Mouse (Mus musculus) c-Kit-positive CD71-negative TER-119-negative erythroid progenitor cells, embryonic 14.5 days (primary cell): ENCODE measurements around the gene Arhgap10.
A peak's percentile ranks its signal among the peaks of the same experiment; 100 is the strongest.

Experiments used
- DNase-seq: peaks from one replicate; pipeline ENCODE4 v3.0.0-alpha.2; 2013; ENCODE audit warnings: low read depth

Gene Arhgap10

GRCm38 (mm10) chr8:77406846-77407245 lies 110.9 kb downstream of the Arhgap10 start:
- no peak for DNase-seq

DNA sequence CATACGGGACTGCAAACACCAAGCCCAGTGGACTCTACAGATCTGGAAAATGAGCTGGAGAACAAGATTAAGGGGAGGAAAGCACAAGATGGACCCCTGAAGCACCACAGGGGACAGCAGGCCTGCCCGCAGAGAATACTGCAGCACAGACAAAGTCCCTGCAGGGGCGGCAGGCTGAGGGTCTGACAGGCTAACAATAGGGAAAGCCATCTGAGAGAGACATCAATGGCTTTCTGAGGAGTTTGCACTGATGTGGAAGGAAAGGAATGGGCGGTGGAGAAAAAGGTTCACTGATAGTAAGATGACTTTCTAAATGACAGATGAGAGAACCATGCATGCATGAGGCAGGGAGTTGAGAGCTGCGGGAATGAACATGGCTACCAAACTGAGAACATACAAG lies 111.3 kb downstream of the Arhgap10 start:
- DNase-seq, result no peak

DNA sequence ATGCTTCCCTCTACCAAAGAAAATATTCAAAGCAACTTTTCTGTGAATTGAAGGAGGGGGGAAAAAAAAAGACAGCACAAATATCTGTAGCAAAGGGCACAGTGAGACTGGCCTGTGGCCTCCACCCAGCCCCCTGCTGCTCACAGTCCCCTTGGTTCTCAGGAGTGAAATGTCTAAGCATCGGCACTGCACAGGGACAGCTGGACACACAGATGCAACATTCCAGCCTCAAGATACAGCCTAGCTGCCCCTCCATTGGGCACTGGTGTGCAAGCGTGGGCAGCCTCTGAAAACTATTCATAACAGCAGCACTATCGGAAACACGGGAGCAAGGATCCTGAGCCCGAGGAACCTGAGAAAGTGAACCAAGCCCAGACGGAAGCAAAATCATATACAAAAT lies 113.7 kb downstream of the Arhgap10 start:
- DNase-seq, result no peak

GRCm38 (mm10) chr8:77401934-77402333 lies 115.8 kb downstream of the Arhgap10 start:
- no peak for DNase-seq

DNA sequence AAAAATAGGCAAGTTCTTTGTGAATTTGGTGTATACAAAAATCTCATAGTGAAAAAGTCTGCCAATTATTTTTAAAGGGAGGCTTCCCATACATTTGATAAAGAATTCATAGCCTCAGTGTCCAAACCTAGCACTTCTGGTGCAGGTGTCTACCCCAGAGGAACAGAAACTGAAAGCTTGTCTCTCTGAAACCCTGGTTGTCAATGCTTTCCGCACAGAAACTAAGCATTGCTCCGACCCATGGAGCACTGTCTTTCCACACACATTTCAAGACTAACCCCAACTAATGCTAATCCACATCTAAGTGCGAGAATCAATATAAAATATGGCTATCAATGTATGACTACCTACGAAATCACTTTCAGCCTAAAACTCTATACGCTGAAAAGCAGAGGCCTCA lies 116.6 kb downstream of the Arhgap10 start:
- DNase-seq, result no peak

DNA sequence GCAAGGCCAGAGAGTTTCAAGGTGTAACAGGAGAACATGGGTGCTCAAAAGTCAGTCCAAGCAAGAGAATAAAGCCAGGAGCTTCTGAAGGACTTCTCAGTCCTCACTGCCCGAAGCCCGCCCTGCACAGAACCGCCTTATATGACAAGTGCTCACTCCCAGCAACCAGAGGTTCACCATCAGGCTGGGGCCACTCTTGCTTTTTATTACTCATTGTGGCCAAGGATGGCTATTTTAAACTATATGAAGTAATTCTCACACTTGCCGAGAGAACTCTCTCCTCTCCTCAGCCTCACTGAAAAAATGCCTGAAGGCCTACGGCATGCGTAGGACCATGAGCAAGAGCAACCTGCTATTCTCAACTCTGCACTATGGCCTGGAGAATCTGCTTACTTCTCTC lies 133.7 kb downstream of the Arhgap10 start:
- DNase-seq, result no peak

DNA sequence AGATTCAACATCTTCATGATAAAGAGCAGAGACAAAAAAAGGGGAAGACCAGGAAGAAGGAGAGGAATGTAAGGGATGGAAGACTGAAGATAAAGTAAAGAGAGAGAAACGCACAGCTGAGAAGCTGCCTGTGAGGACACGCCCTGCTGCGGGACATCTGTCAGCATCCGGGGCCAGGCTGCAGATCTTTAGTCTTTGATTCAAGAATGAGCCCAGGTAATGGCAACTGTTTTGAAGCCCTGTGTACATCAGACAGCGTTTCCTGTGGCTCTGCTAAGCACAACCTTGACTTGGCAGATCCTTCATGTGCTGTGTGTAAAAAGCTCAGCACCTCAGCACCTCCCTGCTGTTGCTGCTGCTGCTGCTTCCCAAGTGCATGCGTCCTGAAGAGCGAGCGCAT lies 134.1 kb downstream of the Arhgap10 start:
- no peak for DNase-seq

DNA sequence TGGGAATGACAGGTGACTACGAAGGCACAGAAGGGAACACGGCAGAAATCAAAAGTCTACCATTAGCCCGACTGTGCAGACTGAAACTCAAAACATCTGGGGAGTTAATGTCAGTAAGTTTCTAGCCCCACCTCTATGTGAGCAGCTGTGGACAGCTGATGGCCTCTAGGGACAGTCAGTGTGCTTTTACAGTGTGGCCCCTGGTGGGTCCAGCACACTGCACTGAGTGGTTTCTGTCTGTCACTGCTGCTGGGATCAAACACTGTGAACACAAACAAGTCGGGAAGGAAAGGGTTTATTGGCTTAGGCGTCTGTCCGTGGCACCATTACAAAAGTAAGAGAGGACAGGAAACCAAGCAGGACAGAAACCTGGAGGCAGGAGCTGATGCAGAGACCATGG lies 136.9 kb downstream of the Arhgap10 start:
- DNase-seq, result no peak

DNA sequence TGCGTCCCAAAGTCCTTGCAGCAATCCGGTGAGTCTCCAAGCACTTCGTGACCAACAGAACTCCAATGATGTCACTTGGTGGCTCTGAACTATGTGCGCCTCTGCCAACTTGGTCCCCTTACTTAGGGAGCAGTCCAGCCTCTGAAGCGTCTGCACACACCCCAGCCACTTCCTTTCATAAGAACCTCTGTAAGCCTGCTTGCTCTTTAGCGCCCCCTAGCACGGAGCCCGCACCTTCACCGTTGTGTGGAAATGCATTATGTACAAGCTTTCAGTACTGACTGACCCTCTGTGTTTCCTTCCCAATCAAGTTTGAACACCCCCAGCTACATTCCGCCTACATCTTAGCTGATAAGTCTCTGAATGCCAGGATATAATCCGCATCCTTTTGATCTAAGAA lies 138.5 kb downstream of the Arhgap10 start:
- peak; percentile 30 for DNase-seq

- DNase-seq, result no peak
These were observed 141.3 kb downstream of the Arhgap10 start for GRCm38 (mm10) chr8:77376451-77376853.

DNA sequence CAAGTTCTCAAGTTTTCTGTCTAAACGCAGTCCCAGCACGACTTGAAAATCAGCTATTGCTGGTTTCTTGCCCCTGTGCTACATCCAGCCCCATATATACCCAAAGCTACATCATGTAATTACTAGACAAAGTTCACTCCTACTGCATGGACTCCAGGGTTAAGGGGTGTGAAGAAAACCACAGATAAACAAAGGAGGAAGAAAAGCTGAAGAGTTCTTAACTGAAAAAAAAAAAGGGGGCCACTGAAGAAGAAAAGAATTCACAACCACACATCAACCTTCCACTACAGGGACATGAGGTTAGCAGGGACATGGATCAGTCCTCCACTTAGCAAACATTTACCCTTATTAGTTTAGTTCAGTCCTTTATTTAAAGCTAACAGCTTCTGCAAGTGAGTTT lies 141.8 kb downstream of the Arhgap10 start:
- DNase-seq, result no peak

GRCm38 (mm10) chr8:77371006-77371405 lies 146.7 kb downstream of the Arhgap10 start:
- no peak for DNase-seq

DNA sequence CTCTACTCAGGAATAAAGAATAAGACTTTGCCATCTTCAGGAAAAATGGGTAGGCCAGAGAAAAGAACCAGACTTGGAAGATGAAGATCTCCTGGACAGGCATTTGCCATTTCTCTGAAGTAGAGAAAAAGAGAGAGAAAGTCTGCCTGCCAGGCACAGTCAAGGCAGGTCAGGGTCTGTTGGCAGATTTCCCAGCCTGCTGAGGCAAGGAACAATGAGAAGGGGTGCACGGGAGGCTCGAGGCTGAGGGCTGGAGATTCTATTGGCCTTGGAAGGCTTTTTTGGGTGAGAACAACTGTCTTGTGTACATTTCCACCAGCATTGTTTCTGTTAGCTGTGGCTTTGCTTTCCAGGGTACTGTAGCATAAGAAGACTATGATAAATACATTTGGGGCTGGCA lies 147.4 kb downstream of the Arhgap10 start:
- no peak for DNase-seq

DNA sequence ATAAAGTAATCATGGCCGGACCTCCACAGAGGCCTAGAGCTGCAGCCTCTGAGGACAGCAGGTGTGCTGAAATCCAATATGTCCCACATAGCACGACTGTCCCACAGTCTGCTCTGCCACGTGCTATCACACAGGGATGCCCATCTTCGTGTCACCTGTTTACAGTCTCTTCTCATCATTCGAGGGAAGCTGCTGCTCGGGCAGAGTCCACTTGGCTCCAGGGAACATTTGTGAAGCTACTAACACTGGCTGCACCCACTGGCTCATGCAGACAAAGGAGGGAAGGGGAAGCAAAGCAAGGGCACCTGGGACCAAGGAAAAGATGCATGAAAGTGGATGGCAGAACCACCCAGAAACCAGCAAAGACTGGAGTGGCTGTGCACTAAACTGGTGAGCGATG lies 148.1 kb downstream of the Arhgap10 start:
- DNase-seq, result no peak

DNA sequence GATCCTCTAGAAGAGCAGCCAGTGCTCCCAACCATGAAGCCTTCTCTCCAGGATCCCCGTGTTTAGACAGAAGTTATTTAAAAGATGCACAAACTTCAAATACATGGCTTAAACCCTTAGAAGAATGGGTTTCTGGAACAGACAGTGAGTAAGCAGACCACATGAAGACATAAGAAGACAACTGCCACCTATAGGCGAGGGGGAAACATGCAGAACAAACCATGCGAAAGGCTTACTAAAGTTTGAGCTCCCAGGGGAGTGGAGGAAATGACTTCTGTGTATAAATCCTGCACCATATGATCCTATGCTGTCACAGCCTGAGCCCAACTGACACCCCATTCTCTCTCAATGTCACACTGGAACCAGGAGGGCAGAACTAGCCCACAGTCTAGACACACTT lies 150.7 kb downstream of the Arhgap10 start:
- DNase-seq, result no peak

DNA sequence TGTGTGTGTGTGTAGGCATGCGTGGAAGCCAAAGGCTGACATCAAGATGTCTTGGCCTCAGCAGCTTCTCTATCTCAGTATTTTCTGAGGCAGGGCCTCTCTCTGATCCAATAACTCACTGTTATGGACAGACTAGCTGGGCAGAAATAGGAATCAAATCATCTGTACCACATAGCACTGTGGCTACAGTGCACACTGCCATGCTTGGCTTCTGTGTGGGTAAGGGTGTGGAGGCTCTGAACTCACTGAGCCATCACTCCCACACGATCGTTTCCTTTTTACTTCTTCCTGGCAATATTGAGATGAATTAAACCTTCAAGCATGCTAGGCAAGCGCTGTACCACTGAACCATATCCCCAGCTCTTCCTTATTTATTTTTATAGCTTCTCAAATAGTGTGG lies 151.3 kb downstream of the Arhgap10 start:
- no peak for DNase-seq

DNA sequence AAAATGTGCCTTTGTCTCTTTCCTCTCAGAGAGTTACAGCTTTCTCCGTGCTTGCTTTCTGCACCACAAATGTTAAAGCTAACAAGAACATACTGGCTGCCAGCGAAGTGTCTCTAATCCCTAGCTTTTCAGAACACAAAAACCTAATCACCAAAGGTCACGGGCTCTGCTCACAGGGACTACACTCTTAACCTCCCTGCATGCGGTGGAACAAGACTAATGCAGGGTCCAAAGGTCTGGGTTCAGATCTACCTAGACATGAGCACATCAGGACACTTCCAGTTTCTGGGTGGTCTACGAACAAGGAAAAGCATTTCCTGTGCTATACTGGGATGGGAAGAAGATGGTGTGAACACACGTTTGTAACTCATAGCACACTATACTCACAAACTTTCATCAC lies 151.8 kb downstream of the Arhgap10 start:
- DNase-seq, result no peak

DNA sequence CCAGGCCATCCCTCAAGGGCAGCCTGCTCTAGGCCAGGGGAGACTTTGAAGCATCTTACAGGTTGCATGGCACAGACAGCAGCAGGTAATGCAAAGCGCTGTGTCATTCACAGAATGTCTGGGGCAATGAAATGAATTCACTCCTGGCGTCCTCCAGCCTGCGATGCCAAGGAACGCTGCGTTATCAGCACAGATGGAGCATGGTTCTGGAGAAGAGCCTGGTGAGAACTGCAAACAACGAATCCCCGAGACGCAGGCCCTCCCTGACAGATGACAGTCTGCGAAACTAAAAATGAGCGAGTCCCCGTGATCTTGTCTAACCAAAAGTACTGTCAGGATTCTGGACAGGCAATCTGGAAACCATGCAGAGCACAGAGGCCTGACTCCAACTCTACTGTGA lies 153.3 kb downstream of the Arhgap10 start:
- DNase-seq, result no peak

GRCm38 (mm10) chr8:77360853-77361252 lies 156.9 kb downstream of the Arhgap10 start:
- no peak for DNase-seq

- no peak for DNase-seq
These were observed 157.3 kb downstream of the Arhgap10 start for GRCm38 (mm10) chr8:77360423-77360822.

GRCm38 (mm10) chr8:77357126-77357525 lies 160.6 kb downstream of the Arhgap10 start:
- no peak for DNase-seq

- no peak for DNase-seq
These were observed 162.4 kb downstream of the Arhgap10 start for GRCm38 (mm10) chr8:77355344-77355743.

GRCm38 (mm10) chr8:77354189-77354588 lies 163.6 kb downstream of the Arhgap10 start:
- no peak for DNase-seq

- no peak for DNase-seq
These were observed 166.4 kb downstream of the Arhgap10 start for GRCm38 (mm10) chr8:77351177-77351860.
